Mouse (Mus musculus) urinary bladder, postnatal 36 days (tissue): ENCODE results near the gene Dio3.

Source experiments
- DNase-seq, 2 experiments: peaks; one replicate each; pipeline ENCODE4 v3.0.0; 2022; ENCODE audit warnings: low spot score in 2 of 2, mixed read lengths in 1 of 2

Dio3 gene

GRCm38 (mm10) chr12:110278853-110279252 is at the start of gene Dio3:
Dio3 (plus strand) TSS chr12:110279068.
- peak; percentile 67 to 72 for DNase-seq

- DNase-seq = no peak
These were observed 48.6 kb upstream of the Dio3 start for GRCm38 (mm10) chr12:110230296-110230695.

GRCm38 (mm10) chr12:110230767-110231166 is 48.1 kb upstream of the Dio3 start:
- no peak for DNase-seq

- no peak for DNase-seq
These were observed 46.9 kb upstream of the Dio3 start for GRCm38 (mm10) chr12:110231709-110232600.

GRCm38 (mm10) chr12:110235908-110236307 is 43.0 kb upstream of the Dio3 start:
- no peak for DNase-seq

- no peak for DNase-seq
These were observed 41.8 kb upstream of the Dio3 start for GRCm38 (mm10) chr12:110237046-110237445.

- peak in 1 of 2 experiments; percentile 20 for DNase-seq
These were observed 39.5 kb upstream of the Dio3 start for GRCm38 (mm10) chr12:110239358-110239757.

- peak in 1 of 2 experiments; percentile 59 for DNase-seq
These were observed 34.3 kb upstream of the Dio3 start for GRCm38 (mm10) chr12:110244581-110244980.

- no peak for DNase-seq
These were observed 33.4 kb upstream of the Dio3 start for GRCm38 (mm10) chr12:110245461-110245860.

- no peak for DNase-seq
These were observed 26.7 kb upstream of the Dio3 start for GRCm38 (mm10) chr12:110252163-110252575.

GRCm38 (mm10) chr12:110255731-110256130 is 23.1 kb upstream of the Dio3 start:
- DNase-seq = no peak

- no peak for DNase-seq
These were observed 22.2 kb upstream of the Dio3 start for GRCm38 (mm10) chr12:110256478-110257220.

- DNase-seq = no peak
These were observed 10.6 kb upstream of the Dio3 start for GRCm38 (mm10) chr12:110268226-110268625.

- DNase-seq = no peak
These were observed 9.2 kb upstream of the Dio3 start for GRCm38 (mm10) chr12:110269686-110270085.

GRCm38 (mm10) chr12:110276034-110276433 is 2.8 kb upstream of the Dio3 start:
- no peak for DNase-seq

- DNase-seq = no peak
These were observed 1.5 kb upstream of the Dio3 start for GRCm38 (mm10) chr12:110277259-110277964.

- no peak for DNase-seq
These were observed 932 bp upstream of the Dio3 start for GRCm38 (mm10) chr12:110277965-110278307.

GRCm38 (mm10) chr12:110280373-110280772 is 1.5 kb downstream of the Dio3 start:
- DNase-seq = no peak

GRCm38 (mm10) chr12:110283792-110284191 is 4.9 kb downstream of the Dio3 start:
- no peak for DNase-seq

- no peak for DNase-seq
These were observed 13.9 kb downstream of the Dio3 start for GRCm38 (mm10) chr12:110292816-110293215.

- DNase-seq = no peak
These were observed 16.0 kb downstream of the Dio3 start for GRCm38 (mm10) chr12:110294891-110295290.

GRCm38 (mm10) chr12:110298653-110299052 is 19.8 kb downstream of the Dio3 start:
- DNase-seq = no peak
